Mouse (Mus musculus) hindbrain, embryonic 14.5 days (tissue): ENCODE measurements around the gene Gpr137c. TPM values are rescaled to one million over a fixed set of nuclear protein-coding genes. Genes with fewer than 3 reads are reported as not detected.
A peak's percentile ranks its signal among the peaks of the same experiment; 100 is the strongest.

ENCODE experiments used
- ATAC-seq: fragments of 200-750 bp; cut with Nextera tagmentation; 2 replicates; pipeline ENCODE4 v1.8.0; 2017; ENCODE audit warnings: moderate number of reproducible peaks, mild to moderate bottlenecking, moderate TSS enrichment, moderate library complexity; ENCODE audit not compliant: low FRiP score
- DNase-seq: peaks from one replicate; pipeline ENCODE4 v3.0.0-alpha.2; 2015; ENCODE audit warnings: low spot score
- H3K27ac ChIP-seq: fragments of 300-500 bp; sonication (generic); 2 replicates; pipeline ENCODE4 v1.5.1; 2014; ENCODE audit warnings: mild to moderate bottlenecking, moderate library complexity
- H3K27me3 ChIP-seq: fragments of 300-500 bp; sonication (generic); 2 replicates; pipeline ENCODE4 v1.6.1; 2014; ENCODE audit warnings: mild to moderate bottlenecking, low read length, mixed read lengths; ENCODE audit not compliant: control insufficient read depth, insufficient read depth
- H3K36me3 ChIP-seq: fragments of 300-500 bp; sonication (generic); replicated peaks from 2 replicates; pipeline ENCODE4 v1.6.1; 2014; ENCODE audit not compliant: control insufficient read depth, insufficient read depth
- H3K4me1 ChIP-seq: fragments of 300-500 bp; sonication (generic); replicated peaks from 2 replicates; pipeline ENCODE4 v1.6.1; 2014; ENCODE audit warnings: antibody characterized with exemption, low read length, mixed read lengths; ENCODE audit not compliant: control insufficient read depth, insufficient read depth
- H3K4me2 ChIP-seq: fragments of 300-500 bp; sonication (generic); replicated peaks from 2 replicates; pipeline ENCODE4 v1.6.1; 2014; ENCODE audit warnings: mild to moderate bottlenecking, moderate library complexity
- H3K4me3 ChIP-seq: fragments of 300-500 bp; sonication (generic); replicated peaks from 2 replicates; pipeline ENCODE4 v1.5.1; 2014; ENCODE audit warnings: mild to moderate bottlenecking, low read length
- H3K9ac ChIP-seq: fragments of 300-500 bp; sonication (generic); 2 replicates; pipeline ENCODE4 v1.6.1; 2014
- H3K9me3 ChIP-seq: fragments of 300-500 bp; sonication (generic); 2 replicates; pipeline ENCODE4 v1.6.1; 2016; ENCODE audit warnings: low read length; ENCODE audit not compliant: control insufficient read depth
- WGBS: fragments of 180-500 bp; shearing (Covaris S2); extraction: QIAGEN DNeasy Blood & Tissue Kit; methylation state at CpG from one replicate; pipeline ENCODE4 v1.1.7; 2014; 5-methylcytosine and 5-hydroxymethylcytosine counted together
- polyA plus RNA-seq: library from polyadenylated mRNA; unstranded; fragments of >200 nt; fragmentation: Nextera tagmentation; extraction: Ambion mirVana; gene quantifications from 2 replicates; pipeline ENCODE4 v1.2.1, GENCODE M21; 2014

The Gpr137c gene
- polyA plus RNA-seq, 1 experiment from 2014 or later = 18.8 TPM

DNA sequence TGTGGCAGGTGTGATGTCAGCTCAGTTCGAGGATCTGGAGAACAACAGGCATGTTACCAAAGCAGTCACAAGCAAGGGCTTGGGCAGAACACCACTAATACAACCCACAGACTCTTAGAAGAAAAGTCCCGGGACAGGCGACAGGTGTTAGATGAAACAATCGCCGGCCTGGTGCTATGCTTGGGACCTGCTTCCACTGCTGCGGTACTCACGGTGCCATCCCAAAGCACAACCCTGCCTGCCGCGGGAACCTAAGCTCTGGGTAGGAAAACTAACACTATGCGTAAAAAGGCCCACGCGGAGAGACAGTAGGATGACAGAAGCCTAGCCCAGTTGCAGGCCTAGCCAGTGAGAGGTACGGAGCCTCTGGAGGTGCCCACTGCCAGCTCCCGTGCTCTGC lies 90.6 kb downstream of the Gpr137c start:
- ATAC-seq (no peak), DNase-seq (no peak)
- Histone ChIP-seq H3K9ac (no peak overlapping the region), H3K27ac (no peak overlapping the region), H3K27me3 (no peaks in the 10 kb centered on the region), H3K4me3 (no peak overlapping the region), H3K4me2 (no peak overlapping the region), H3K4me1 (0 out of 2 replicates have a peak, but pooled peaks cover under 1% of the 10 kb centered on the region), H3K36me3 (0 out of 2 replicates have a peak, but pooled peaks cover under 1% of the 10 kb centered on the region), H3K9me3 (no peaks in the 10 kb centered on the region)
- 91% methylated on average over 14 of the region's 14 CpGs for WGBS

DNA sequence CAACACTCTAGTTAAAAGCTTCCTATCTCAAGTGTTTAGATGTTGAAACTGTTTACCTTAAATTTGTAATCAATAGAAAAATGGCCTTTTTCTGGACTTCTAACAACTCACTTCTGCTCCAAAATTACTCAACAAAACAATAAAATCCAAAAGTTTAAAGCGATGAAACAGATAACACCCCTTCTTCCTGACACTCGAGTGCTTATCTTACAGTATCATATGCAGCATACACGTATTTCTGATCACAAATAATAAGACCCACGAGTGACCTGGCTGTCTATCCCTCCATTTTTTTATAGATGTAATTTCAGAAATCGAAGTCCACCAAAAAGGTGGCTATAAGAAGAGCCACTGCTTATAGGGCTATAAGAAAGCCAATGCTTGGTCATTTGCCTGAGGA lies 97.4 kb downstream of the Gpr137c start:
- ATAC-seq (no peak), DNase-seq (no peak)
- Histone ChIP-seq H3K4me2 (peak overlapping the region; percentile 57), H3K9me3 (no peaks in the 10 kb centered on the region), H3K9ac (peak overlapping the region; percentile 96), H3K36me3 (no peaks in the 10 kb centered on the region), H3K27me3 (no peaks in the 10 kb centered on the region), H3K4me3 (peak overlapping the region; percentile 95), H3K27ac (no peak overlapping the region), H3K4me1 (peaks cover 29% of the 10 kb centered on the region)
- 84% methylated on average over 5 of the region's 5 CpGs for WGBS

DNA sequence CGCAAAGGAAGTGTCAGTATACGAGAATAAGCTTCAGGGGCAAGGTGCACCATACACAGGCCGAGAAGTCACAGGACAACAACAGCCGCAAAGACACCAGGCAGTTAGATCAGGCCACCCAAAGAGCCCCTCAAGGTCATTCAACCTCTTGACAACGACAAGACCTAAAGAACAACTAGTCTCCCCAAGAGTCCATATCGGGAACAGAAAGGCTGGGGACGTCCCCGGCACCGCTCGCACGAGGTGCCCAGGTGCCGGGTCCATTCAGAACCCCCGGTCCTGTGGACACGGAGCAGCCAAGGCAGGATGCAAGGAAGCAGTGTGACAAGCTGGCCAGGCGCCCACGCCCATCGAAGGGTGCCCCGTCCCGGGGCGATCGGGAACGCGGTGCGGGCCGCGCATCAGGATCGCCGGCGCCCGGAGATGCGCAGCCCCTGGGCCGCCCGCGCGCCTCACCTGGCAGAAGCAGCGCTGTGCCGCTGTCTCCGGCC lies 98.4 kb downstream of the Gpr137c start:
- Histone ChIP-seq H3K36me3 (no peaks in the 10 kb centered on the region), H3K27me3 (no peaks in the 10 kb centered on the region), H3K4me1 (peaks cover 29% of the 10 kb centered on the region), H3K4me3 (peak overlapping the region; percentile 95), H3K4me2 (peak overlapping the region; percentile 57), H3K9ac (peak overlapping the region; percentile 96), H3K27ac (peak overlapping the region; percentile 96), H3K9me3 (no peaks in the 10 kb centered on the region)
- DNase-seq (no peak), ATAC-seq (no peak; the same call in 1 of the 2 replicates)
- WGBS = 1% methylated on average over 26 of the region's 38 CpGs

DNA sequence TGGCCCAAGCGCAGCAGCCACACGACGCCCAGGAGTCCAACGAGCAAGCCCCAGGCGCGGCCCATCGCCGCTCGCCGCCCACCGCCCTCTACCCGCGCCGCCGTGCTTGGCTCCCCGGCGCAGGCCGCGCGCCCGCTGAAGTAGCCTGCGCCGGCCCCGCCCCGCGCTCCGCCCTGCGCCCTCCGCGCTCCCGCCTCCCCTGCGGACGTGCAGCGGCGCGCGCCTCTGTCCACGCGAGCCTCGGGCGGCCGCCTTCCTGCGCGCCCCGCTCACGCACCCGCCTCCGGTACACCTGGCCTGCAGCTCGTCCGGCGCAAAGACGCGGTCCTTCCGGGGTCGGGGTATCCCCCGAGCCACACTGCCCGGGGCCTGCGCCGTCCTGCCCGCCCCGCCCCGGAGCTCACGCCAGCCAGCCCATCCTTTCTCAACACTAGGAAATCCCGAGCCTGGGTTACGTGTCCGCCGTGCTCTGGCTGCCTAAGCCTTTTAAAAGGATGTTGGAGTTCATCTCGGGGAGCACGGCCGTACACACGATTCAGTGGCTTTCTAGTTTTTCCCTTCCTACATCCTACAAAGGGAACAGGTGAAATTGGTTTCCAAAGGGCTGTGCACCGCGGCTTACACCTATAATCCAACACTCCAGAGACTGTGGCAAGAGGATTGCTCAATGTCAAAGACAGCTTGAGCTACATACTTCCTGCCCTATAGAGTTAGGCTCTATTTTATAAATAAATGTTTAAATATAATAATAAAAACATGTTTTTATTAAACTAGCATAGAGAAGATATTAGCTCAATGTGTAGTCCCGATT lies 99.1 kb downstream of the Gpr137c start, which contains the start of gene Ero1l:
Ero1l (minus strand) TSS at position 346 of the 811 bp plus-strand sequence.
- Histone ChIP-seq H3K27me3 (no peaks in the 10 kb centered on the region), H3K9me3 (no peaks in the 10 kb centered on the region), H3K36me3 (no peaks in the 10 kb centered on the region), H3K9ac (peak within 1 kb of the TSS; percentile 96), H3K27ac (peak within 1 kb of the TSS; percentile 96), H3K4me2 (peak within 1 kb of the TSS; percentile 57), H3K4me3 (peak within 1 kb of the TSS; percentile 95), H3K4me1 (peaks cover 29% of the 10 kb centered on the region)
- WGBS = 2% methylated on average over 58 of the region's 74 CpGs
- ATAC-seq = peak; percentile 97
- DNase-seq = peak; percentile 87

DNA sequence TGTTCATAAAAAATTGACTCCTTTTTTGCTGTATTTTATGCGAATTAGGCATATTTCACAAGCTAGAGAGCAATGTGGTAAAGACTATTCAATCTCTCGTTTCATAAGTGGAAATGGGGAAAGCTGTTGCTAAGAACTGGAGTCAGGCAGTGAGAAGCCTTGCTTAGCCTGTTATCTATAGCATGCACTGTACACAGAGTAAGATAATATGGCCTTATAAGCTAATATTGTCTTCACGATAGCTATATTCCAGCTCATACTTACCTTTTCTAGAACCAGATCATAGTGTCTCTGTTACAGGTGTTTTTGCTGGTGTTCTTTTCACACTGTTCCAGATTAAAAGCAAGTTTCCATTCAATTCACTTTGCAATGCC lies 99.7 kb downstream of the Gpr137c start:
- Histone ChIP-seq H3K4me1 (peaks cover 29% of the 10 kb centered on the region), H3K9ac (peak overlapping the region; percentile 96), H3K9me3 (no peaks in the 10 kb centered on the region), H3K27me3 (no peaks in the 10 kb centered on the region), H3K36me3 (no peaks in the 10 kb centered on the region), H3K27ac (peak overlapping the region; percentile 96), H3K4me2 (peak overlapping the region; percentile 57), H3K4me3 (peak overlapping the region; percentile 95)
- no peak for DNase-seq
- 67% methylated on average over 3 of the region's 3 CpGs for WGBS
- ATAC-seq = no peak

DNA sequence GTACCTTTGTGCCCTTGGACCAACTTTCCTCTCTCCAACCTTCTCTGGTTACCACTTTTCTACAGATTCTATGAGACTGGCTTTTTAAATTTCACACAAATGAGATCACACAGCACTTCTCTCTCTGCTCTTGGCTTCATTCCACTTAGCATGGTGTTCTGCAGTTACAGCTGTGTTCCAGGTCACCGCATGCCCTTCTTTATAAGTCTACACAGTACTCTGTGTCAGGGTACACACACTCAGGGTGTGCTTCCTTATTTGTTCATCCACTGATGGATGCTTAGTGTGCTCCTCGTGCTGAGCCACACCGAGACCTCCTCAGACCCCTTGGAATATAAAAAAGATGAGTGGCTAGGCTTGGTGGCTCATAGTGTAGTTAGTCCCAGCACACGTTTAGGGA lies 100.6 kb downstream of the Gpr137c start:
- no peak for DNase-seq
- Histone ChIP-seq H3K4me2 (no peak overlapping the region), H3K9ac (no peak overlapping the region), H3K36me3 (no peaks in the 10 kb centered on the region), H3K4me3 (no peak overlapping the region), H3K27ac (no peak overlapping the region), H3K4me1 (peaks cover 29% of the 10 kb centered on the region), H3K27me3 (no peaks in the 10 kb centered on the region), H3K9me3 (no peaks in the 10 kb centered on the region)
- no peak for ATAC-seq
- 83% methylated on average over 4 of the region's 4 CpGs for WGBS

DNA sequence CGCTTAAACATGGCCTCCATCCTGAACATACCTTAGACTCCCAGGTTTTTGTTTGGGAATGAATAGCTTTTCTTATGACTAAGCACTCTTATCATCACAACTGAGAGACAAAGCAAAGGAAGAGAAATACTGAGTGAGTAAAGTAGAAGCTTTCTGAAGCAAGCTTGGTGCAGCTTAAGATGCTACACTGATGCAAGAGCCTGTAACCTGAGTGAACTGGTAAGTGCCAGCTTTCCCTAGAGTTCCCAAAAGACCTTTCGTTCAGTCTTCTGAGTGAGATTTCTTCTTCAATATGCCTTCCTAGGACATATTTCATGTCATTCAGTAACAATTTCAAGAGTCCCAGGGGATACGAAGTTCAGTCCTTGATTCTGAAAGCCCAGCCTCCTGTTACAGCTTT lies 101.5 kb downstream of the Gpr137c start:
- no peak for ATAC-seq
- WGBS = 85% methylated on average over 3 of the region's 3 CpGs
- H3K4me1 ChIP-seq = peaks cover 20% of the 10 kb centered on the region
- H3K4me3 ChIP-seq = no peak overlapping the region
- no peaks in the 10 kb centered on the region for H3K36me3 ChIP-seq
- no peaks in the 10 kb centered on the region for H3K27me3 ChIP-seq
- H3K27ac ChIP-seq = no peak overlapping the region
- no peak for DNase-seq
- no peak overlapping the region for H3K4me2 ChIP-seq
- H3K9me3 ChIP-seq = no peaks in the 10 kb centered on the region
- no peak overlapping the region for H3K9ac ChIP-seq

DNA sequence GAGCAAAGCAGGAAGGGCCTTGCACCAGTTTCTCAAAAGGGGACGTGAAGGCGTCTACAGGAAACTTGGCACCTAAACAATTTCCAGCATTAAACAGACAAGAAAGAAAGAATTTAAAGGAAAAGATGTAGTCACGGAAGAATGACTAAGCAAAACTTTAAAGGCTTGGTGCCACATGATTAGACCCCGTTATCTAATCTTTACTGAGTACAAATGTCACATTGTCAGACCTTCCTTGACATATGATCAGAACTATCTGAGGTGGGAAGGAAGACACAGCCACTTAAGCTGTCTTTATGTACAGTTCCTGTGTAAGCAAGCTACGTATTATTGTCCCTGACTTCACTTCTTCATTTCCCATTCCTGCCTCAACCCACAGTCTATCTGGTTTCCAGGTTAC lies 102.1 kb downstream of the Gpr137c start:
- Histone ChIP-seq H3K9ac (no peak overlapping the region), H3K4me1 (peaks cover 15% of the 10 kb centered on the region), H3K9me3 (no peaks in the 10 kb centered on the region), H3K4me2 (no peak overlapping the region), H3K27ac (no peak overlapping the region), H3K4me3 (no peak overlapping the region), H3K36me3 (no peaks in the 10 kb centered on the region), H3K27me3 (no peaks in the 10 kb centered on the region)
- WGBS = 83% methylated on average over 5 of the region's 5 CpGs
- no peak for DNase-seq
- no peak for ATAC-seq

DNA sequence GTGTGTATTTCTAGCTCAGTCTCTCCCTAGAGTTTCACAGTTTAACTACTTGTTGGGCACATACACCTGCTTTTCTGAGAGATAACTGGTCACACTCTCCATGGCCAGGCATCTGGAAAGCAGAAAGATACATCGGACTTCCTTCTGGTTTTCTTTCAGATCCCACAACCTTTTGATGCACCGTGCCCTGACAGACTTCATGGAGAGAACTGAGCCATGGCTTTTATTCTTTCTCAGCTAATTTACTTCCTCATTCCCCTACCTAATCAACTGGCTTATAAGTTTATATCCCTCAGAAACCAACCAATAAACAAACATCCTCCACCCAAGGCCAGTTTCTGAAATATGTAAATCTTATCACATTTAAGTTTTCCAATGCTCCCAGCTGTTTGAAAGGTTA lies 102.9 kb downstream of the Gpr137c start:
- no peaks in the 10 kb centered on the region for H3K9me3 ChIP-seq
- H3K9ac ChIP-seq = no peak overlapping the region
- H3K27me3 ChIP-seq = no peaks in the 10 kb centered on the region
- ATAC-seq (no peak), DNase-seq (no peak)
- H3K36me3 ChIP-seq = no peaks in the 10 kb centered on the region
- H3K4me1 ChIP-seq = 0 out of 2 replicates have a peak, but pooled peaks cover 8% of the 10 kb centered on the region
- no peak overlapping the region for H3K4me2 ChIP-seq
- H3K4me3 ChIP-seq = no peak overlapping the region
- WGBS = 92% methylated on average over 2 of the region's 2 CpGs
- H3K27ac ChIP-seq = no peak overlapping the region
